Mouse (Mus musculus) midbrain, embryonic 15.5 days (tissue): ENCODE measurements around the gene Aars. TPM values are rescaled to one million over a fixed set of nuclear protein-coding genes. Genes with fewer than 3 reads are reported as not detected.

ENCODE experiments used
- ATAC-seq: fragments of 200-750 bp; cut with Nextera tagmentation; replicated peaks from 2 replicates; pipeline ENCODE4 v1.8.0; 2017; ENCODE audit warnings: moderate TSS enrichment
- H3K27ac ChIP-seq: fragments of 300-500 bp; sonication (generic); 2 replicates; pipeline ENCODE4 v1.5.1; 2015; ENCODE audit warnings: mild to moderate bottlenecking, inconsistent platforms
- H3K27me3 ChIP-seq: fragments of 300-500 bp; sonication (generic); replicated peaks from 2 replicates; pipeline ENCODE4 v1.6.1; 2015; ENCODE audit warnings: inconsistent platforms
- H3K36me3 ChIP-seq: fragments of 300-500 bp; sonication (generic); replicated peaks from 2 replicates; pipeline ENCODE4 v1.6.1; 2015; ENCODE audit warnings: inconsistent platforms
- H3K4me1 ChIP-seq: fragments of 300-500 bp; sonication (generic); 2 replicates; pipeline ENCODE4 v1.6.1; 2015; ENCODE audit warnings: inconsistent platforms
- H3K4me2 ChIP-seq: fragments of 300-500 bp; sonication (generic); 2 replicates; pipeline ENCODE4 v1.6.1; 2015; ENCODE audit warnings: inconsistent platforms, mild to moderate bottlenecking, moderate library complexity
- H3K4me3 ChIP-seq: fragments of 300-500 bp; sonication (generic); 2 replicates; pipeline ENCODE4 v1.5.1; 2015; ENCODE audit warnings: mild to moderate bottlenecking, inconsistent platforms
- H3K9ac ChIP-seq: fragments of 300-500 bp; sonication (generic); 2 replicates; pipeline ENCODE4 v1.6.1; 2015; ENCODE audit warnings: mild to moderate bottlenecking, inconsistent platforms
- H3K9me3 ChIP-seq: fragments of 300-500 bp; sonication (generic); 2 replicates; pipeline ENCODE4 v1.6.1; 2016; ENCODE audit warnings: inconsistent platforms
- WGBS: fragments of 180-500 bp; shearing (Covaris S2); methylation state at CpG from one replicate; pipeline ENCODE4 v1.1.7; 2015; ENCODE audit warnings: mixed read lengths; 5-methylcytosine and 5-hydroxymethylcytosine counted together
- polyA plus RNA-seq: library from polyadenylated mRNA; unstranded; fragments of >200 nt; fragmentation: Nextera tagmentation; extraction: Ambion mirVana; gene quantifications from 2 replicates; pipeline ENCODE4 v1.2.1, GENCODE M21; 2015

Gene Aars
- polyA plus RNA-seq, 1 experiment from 2014 or later = 91.0 TPM

DNA sequence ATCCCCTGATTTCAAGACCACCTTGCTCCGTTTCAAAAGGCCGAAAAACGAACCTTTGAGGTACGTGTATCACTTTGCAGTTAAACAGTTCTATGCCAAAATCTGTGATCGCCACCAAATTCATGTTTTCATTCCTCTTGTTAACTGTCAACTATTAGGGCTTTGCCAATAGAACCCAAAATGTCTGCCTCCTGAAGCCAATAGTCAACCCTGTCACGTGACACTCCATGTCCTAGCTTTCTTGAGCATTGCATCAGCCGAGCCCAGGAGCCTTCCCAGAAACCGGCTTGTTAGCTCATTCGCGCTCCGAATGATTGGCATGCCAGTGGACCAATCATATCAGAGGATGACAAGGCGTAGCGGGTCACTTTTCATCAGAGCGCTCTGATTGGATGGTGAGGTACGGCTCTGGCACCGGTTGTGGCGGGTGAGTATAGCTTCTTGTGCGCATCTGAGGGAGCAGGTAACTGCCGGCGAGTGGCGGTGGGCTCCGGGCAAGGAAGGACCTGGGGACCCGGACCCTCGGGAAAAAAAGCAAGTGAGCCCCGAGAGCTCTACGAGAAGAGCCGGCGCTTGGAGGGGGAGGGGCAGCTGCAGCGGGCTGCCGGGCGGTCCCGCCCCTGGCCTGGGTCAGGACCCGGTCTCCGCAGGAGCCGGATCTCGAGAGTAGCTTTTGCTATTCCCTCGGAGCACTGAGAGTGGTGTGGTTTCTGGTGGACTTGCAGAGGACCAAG is 705 bp downstream of the Aars start:
- WGBS = 7% methylated on average over 36 of the region's 37 CpGs
- no peaks in the 10 kb centered on the region for H3K9me3 ChIP-seq
- ATAC-seq = peak; percentile 99
- H3K4me2 ChIP-seq = peak overlapping the region; percentile 65
- H3K27ac ChIP-seq = peak overlapping the region; percentile 90
- H3K4me1 ChIP-seq = peaks cover 18% of the 10 kb centered on the region
- H3K36me3 ChIP-seq = no peaks in the 10 kb centered on the region; the same call in 1 of the 2 replicates
- H3K27me3 ChIP-seq = peaks cover 9% of the 10 kb centered on the region; the same call in 1 of the 2 replicates
- H3K9ac ChIP-seq = peak overlapping the region; percentile 78
- peak overlapping the region; percentile 79 for H3K4me3 ChIP-seq

DNA sequence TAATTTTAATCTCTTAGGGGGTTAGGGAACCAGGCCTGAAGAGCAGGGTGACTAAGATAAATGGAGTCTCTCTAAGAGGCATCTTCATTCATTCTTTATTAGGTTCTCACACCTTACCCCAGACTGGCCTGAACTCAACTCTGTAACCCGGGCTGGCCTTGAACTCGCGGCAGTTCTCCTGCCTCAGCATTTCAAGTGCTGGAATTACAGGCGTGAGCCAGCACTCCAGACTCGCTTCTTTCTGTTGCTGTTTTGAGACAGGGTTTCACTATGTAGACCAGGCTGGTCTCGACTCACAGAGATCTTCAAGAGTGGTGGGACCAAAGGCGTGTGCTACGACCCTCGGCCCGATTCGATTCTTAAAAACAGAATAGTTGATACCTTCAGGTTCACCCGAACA is 1.3 kb downstream of the Aars start:
- 22% methylated on average over 12 of the region's 12 CpGs for WGBS
- H3K27me3 ChIP-seq = peaks cover 9% of the 10 kb centered on the region; the same call in 1 of the 2 replicates
- H3K27ac ChIP-seq = peak overlapping the region; percentile 90
- H3K9me3 ChIP-seq = no peaks in the 10 kb centered on the region
- peak overlapping the region; percentile 65 for H3K4me2 ChIP-seq
- ATAC-seq = no peak; the same call in 1 of the 2 replicates
- peak overlapping the region; percentile 78 for H3K9ac ChIP-seq
- H3K4me1 ChIP-seq = peaks cover 18% of the 10 kb centered on the region
- H3K36me3 ChIP-seq = no peaks in the 10 kb centered on the region; the same call in 1 of the 2 replicates
- peak overlapping the region; percentile 79 for H3K4me3 ChIP-seq

DNA sequence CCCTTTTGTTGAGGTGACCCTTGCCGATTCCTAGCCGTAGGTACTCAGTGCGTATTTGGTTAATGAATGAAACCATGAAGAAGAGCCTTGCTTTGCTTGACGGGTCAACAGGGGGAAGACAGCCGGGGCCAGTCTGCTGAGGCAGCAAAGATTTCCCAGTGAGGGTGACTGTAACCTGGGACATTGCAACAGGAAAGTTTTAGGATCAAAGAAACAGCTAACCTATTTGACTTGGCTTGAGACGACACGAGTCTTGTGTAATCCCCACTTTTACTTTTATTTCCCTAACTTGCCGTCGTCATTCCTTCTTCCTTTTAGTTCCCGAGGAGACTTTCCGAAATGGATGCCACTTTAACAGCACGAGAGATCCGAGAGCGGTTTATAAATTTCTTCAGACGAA is 3.6 kb downstream of the Aars start:
- H3K4me1 ChIP-seq = peaks cover 18% of the 10 kb centered on the region
- H3K9me3 ChIP-seq = no peaks in the 10 kb centered on the region
- WGBS = 94% methylated on average over 15 of the region's 15 CpGs
- H3K36me3 ChIP-seq = peaks cover 16% of the 10 kb centered on the region
- no peak overlapping the region for H3K4me3 ChIP-seq
- H3K9ac ChIP-seq = no peak overlapping the region
- H3K27me3 ChIP-seq = peaks cover under 1% of the 10 kb centered on the region; the same call in 1 of the 2 replicates
- no peak for ATAC-seq
- no peak overlapping the region for H3K27ac ChIP-seq
- no peak overlapping the region for H3K4me2 ChIP-seq

DNA sequence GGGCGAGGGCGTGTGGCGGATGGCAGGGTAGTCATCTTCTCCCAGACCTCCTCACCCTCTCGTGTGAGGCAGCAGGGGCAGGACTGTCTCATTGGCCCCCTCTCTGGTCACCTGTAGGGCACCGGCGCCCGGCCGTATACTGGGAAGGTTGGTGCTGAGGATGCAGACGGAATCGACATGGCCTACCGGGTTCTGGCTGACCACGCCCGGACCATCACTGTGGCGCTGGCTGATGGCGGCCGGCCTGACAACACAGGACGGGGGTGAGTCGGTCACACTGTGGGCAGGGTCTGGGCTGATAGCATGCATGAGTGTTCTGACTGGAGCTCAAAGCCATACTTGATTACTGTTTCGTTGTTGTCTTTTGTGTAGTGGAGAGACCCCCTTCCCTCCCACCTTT is 9.6 kb downstream of the Aars start:
- H3K4me1 ChIP-seq = no peaks in the 10 kb centered on the region
- WGBS = 96% methylated on average over 19 of the region's 19 CpGs
- ATAC-seq = no peak

DNA sequence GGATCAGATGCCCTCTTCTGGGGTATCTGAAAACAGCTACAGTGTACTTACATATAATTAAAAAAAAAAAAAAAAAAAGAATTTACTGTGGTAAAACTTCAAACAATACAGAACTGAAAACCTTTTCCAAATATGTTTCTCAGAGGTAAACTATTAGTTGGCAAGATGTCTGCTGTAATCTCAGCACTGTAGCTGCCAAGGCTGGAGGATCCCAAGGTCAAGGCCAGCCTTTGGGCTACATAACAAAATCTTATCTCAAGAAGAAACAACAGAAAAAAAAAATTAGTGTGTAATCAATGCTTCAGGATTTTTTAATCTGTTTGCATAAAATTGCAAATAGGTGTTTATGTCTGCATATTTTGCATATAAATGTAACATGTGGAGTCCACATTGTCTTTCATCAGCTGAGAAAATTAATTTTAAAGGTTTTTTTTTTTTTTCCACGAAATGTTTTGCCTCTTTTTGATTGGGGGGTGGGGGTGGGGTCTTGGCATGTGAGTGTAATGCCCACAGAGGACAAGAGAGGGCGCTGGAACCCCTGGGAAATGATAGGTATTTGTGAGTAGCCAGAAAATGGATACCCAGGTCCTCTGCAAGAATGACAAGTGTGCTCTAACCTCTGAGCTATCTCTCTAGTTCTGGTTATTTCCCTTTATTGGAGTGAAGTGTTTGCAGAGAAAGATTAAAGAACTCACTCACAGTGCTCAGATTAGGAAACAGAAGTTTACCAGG is 11.2 kb downstream of the Aars start:
- Histone ChIP-seq H3K27me3 (no peaks in the 10 kb centered on the region), H3K4me3 (no peak overlapping the region), H3K4me2 (no peak overlapping the region), H3K36me3 (peaks cover 87% of the 10 kb centered on the region), H3K4me1 (no peaks in the 10 kb centered on the region), H3K27ac (no peak overlapping the region), H3K9ac (no peak overlapping the region), H3K9me3 (no peaks in the 10 kb centered on the region)
- 47% methylated on average over 2 of the region's 2 CpGs for WGBS
- ATAC-seq = no peak

More for the DNA sequence above, 9.6 kb downstream of the Aars start:
- Histone ChIP-seq H3K27me3 (no peaks in the 10 kb centered on the region), H3K36me3 (peaks cover 71% of the 10 kb centered on the region), H3K27ac (no peak overlapping the region), H3K4me2 (no peak overlapping the region), H3K4me3 (no peak overlapping the region), H3K9ac (no peak overlapping the region), H3K9me3 (no peaks in the 10 kb centered on the region)

DNA sequence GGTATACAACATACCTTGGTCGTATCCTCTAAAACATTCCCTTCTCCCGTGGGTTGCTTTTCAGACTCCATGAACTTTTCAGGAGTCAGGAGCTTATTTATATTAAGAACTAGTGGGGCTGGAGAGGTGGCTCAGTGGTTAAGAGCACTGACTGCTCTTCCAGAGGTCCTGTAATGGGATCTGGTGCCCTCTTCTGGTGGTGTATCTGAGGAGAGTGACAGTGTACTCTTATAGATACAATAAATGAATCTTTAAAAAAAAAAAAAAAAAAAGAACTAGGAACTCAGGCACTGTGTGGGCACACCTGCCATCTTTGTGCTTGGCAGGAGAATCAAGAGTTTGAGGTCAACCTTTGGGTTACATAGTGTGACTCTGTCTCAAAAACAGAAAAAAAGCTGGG is 15.8 kb downstream of the Aars start:
- 99% methylated on average over 2 of the region's 2 CpGs for WGBS
- Histone ChIP-seq H3K4me2 (no peak overlapping the region), H3K27me3 (no peaks in the 10 kb centered on the region), H3K4me1 (no peaks in the 10 kb centered on the region), H3K27ac (no peak overlapping the region), H3K9me3 (no peaks in the 10 kb centered on the region), H3K9ac (no peak overlapping the region), H3K36me3 (peaks cover 91% of the 10 kb centered on the region), H3K4me3 (no peak overlapping the region)
- no peak for ATAC-seq

DNA sequence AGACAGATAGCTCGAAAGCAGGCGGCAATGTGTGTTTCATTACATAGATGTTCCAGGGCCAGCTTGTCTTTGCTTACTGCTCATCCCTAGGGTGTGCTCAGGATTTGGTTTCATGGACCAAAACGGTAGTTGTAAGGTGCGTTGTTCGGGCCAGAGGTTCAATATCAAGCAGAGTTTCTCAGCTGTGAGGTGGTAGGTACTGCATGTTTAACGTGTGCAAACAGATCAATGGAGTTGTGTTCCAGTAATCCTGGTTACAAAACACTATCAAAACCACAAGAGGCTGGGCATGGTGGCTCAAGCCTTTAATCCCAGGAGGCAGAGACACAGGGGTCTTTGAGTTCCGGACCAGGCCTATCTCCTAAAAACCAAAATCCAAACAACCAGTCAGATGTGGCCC is 16.2 kb downstream of the Aars start:
- Histone ChIP-seq H3K27ac (no peak overlapping the region), H3K36me3 (peaks cover 93% of the 10 kb centered on the region), H3K9ac (no peak overlapping the region), H3K27me3 (no peaks in the 10 kb centered on the region), H3K4me3 (no peak overlapping the region), H3K9me3 (no peaks in the 10 kb centered on the region), H3K4me2 (no peak overlapping the region), H3K4me1 (no peaks in the 10 kb centered on the region)
- no peak for ATAC-seq
- WGBS = 95% methylated on average over 7 of the region's 7 CpGs

DNA sequence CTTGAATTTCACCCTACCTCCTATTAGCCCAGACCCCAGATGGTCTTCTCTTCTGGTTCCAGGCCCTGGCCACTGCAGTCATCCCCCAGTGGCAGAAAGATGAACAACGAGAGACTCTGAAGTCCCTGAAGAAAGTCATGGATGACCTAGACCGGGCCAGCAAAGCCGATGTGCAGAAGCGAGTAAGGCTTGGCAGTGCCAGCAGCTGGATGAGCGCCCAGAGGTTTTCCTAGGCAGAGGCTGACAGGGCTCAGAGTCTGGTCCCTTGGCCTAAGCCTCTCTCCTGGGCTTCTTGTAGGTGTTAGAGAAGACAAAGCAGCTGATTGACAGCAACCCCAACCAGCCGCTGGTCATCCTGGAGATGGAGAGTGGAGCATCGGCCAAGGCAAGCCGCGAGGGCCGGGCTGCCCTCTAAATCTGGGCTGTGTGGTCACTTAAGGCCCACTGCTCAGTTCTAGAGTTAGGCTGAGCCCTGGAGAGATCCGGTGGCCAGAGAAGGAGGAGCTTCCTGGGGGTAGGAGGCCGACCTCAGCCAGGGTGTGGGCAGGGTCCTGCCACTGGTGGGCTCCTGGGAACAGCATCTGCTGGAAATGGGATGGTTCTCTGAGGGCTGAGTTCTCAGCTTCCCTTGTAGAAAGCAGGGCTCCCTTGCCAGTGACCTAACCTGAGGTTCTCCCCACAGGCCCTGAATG is 21.0 kb downstream of the Aars start:
- Histone ChIP-seq H3K4me3 (no peak overlapping the region), H3K27ac (no peak overlapping the region), H3K4me1 (peaks cover 12% of the 10 kb centered on the region), H3K4me2 (no peak overlapping the region), H3K36me3 (peaks cover 62% of the 10 kb centered on the region), H3K9ac (no peak overlapping the region), H3K9me3 (no peaks in the 10 kb centered on the region), H3K27me3 (no peaks in the 10 kb centered on the region)
- ATAC-seq = no peak
- WGBS = 95% methylated on average over 12 of the region's 12 CpGs

DNA sequence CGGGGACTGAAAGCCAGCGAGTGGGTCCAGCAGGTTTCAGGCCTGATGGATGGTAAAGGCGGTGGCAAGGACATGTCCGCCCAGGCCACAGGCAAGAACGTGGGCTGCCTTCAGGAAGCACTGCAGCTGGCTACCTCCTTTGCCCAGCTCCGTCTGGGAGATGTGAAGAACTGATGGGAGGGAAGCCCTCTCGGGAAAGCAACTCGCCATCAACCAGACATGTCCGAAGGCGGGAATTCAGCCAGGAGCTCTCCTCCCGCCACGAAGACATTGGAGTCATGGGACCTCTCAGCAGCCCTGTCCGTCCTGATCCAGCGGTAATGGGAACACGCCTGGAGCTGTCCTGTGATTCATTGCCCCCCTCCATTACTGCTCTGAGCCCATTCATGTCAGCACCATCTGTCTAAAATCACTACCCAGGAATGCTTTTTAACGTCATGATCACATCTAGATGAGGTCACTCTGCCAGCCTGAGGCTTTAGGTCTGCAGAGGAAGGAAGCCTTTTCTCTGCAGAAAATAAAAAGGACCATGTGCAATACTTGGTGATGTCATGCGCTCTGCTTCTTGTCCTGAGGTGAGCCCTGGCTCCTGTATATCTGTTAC is 22.2 kb downstream of the Aars start:
- 0 out of 2 replicates have a peak, but pooled peaks have one; percentile 1 for ATAC-seq
- WGBS = 90% methylated on average over 17 of the region's 17 CpGs
- Histone ChIP-seq H3K9ac (no peak overlapping the region), H3K27me3 (no peaks in the 10 kb centered on the region), H3K4me3 (no peak overlapping the region), H3K4me1 (peaks cover 12% of the 10 kb centered on the region), H3K4me2 (no peak overlapping the region), H3K27ac (no peak overlapping the region), H3K9me3 (no peaks in the 10 kb centered on the region), H3K36me3 (peaks cover 50% of the 10 kb centered on the region)

DNA sequence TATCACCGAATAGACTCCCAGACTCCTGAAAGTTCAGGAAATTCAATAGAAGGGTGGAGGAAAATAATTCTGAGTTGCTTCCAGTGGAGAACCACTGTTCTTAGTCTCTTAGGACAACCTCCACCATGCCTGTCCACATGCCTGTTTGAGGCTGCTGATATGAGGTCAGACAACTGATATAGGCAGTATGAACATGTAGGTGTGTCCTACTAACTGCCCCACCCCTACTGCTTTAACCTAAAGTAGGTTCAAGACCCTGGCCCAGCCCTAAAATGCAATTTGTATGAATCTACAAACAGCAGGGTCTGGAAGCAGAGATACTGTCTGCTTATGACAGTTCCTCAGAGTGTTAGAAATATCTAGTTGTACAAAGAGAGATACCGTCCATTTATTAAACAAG is 22.7 kb downstream of the Aars start:
- Histone ChIP-seq H3K4me2 (no peak overlapping the region), H3K36me3 (peaks cover 45% of the 10 kb centered on the region), H3K4me3 (no peak overlapping the region), H3K9ac (no peak overlapping the region), H3K4me1 (peaks cover 14% of the 10 kb centered on the region), H3K27me3 (no peaks in the 10 kb centered on the region), H3K9me3 (no peaks in the 10 kb centered on the region), H3K27ac (no peak overlapping the region)
- WGBS = 68% methylated on average over 2 of the region's 2 CpGs
- ATAC-seq = peak; percentile 49

DNA sequence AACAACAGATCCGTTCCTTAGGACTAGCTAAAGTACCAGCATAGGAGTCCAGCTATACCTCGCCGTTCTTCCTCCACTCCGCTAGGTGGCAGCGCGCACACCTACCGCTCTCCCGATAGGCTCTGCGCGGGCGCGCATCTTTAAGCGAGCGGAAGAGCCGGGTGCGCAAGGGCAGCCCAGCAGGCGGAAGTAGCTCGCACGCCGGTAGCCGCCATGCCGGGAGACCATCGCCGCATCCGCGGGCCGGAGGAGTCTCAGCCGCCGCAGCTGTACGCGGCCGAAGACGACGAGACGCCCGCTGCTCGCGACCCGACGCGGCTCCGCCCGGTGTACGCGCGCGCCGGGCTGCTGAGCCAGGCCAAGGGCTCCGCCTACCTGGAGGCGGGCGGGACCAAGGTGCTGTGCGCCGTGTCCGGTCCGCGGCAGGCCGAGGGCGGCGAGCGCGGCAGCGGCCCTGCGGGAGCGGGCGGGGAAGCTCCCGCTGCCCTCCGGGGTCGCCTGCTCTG is 23.3 kb downstream of the Aars start, which contains the start of gene Exosc6:
Gene Exosc6, plus strand, starts transcription at position 182 of the 506 bp plus-strand sequence.
- Histone ChIP-seq H3K36me3 (peaks cover 39% of the 10 kb centered on the region), H3K9me3 (no peaks in the 10 kb centered on the region), H3K4me1 (peaks cover 20% of the 10 kb centered on the region), H3K27ac (peak within 1 kb of the TSS; percentile 74), H3K9ac (peak within 1 kb of the TSS; percentile 73), H3K4me2 (peak within 1 kb of the TSS; percentile 99), H3K27me3 (no peaks in the 10 kb centered on the region), H3K4me3 (peak within 1 kb of the TSS; percentile 68)
- peak; percentile 98 for ATAC-seq
- under 1% methylated on average over 35 of the region's 68 CpGs for WGBS
